In genomic region chr1:86381027-86381426, GRCm38 (mm10) we compare ENCODE assay signal across 8 mouse cellular contexts. TPM values are rescaled to one million over a fixed set of nuclear protein-coding genes. Genes with fewer than 3 reads are reported as not detected.
A peak's percentile ranks its signal among the peaks of the same experiment; 100 is the strongest.
DNase-seq lines count a peak whose midpoint lies in the region; ATAC-seq and TF ChIP-seq lines count a peak whose summit lies in the region.

No protein-coding gene starts in this region.

- no peaks in the 10 kb centered on the region for H3K9me3 ChIP-seq in G1E (replicated peaks)
- no peaks in the 10 kb centered on the region for H3K9me3 ChIP-seq in forebrain, postnatal 0 days (ENCODE audit: low read length)
- no peaks in the 10 kb centered on the region for H3K9me3 ChIP-seq in intestine, postnatal 0 days (ENCODE audit: control insufficient read depth)
- H3K9me3 ChIP-seq in liver, embryonic 13.5 days (replicated peaks): no peaks in the 10 kb centered on the region

- TF ChIP-seq POLR2A in olfactory bulb, adult 2 months (IDR thresholded peaks at IDR 0.05; ENCODE audit: insufficient read depth, low read depth, low read length): no peak

- 33% methylated on average over 13 of the region's 13 CpGs for WGBS in forebrain, postnatal 0 days
- 28% methylated on average over 13 of the region's 13 CpGs for WGBS in intestine, postnatal 0 days
- WGBS in liver, embryonic 13.5 days (ENCODE audit: insufficient replicate concordance): 12% methylated on average over 13 of the region's 13 CpGs
- WGBS in olfactory bulb, adult 2 months: 40% methylated on average over 13 of the region's 13 CpGs

- H3K27ac ChIP-seq in forebrain, postnatal 0 days (ENCODE audit: low read depth, low read length): no peak overlapping the region
- 0 out of 2 replicates have a peak overlapping the region, but pooled peaks have one; percentile 9 for H3K27ac ChIP-seq in intestine, postnatal 0 days (ENCODE audit: low read depth, low read length)
- no peak overlapping the region for H3K27ac ChIP-seq in liver, embryonic 13.5 days
- no peak overlapping the region for H3K27ac ChIP-seq in olfactory bulb, adult 2 months (ENCODE audit: insufficient read depth, low read depth, low read length)

- no peaks in the 10 kb centered on the region for H3K36me3 ChIP-seq in G1E (replicated peaks)
- no peaks in the 10 kb centered on the region for H3K36me3 ChIP-seq in forebrain, postnatal 0 days (ENCODE audit: insufficient read depth)
- no peaks in the 10 kb centered on the region for H3K36me3 ChIP-seq in intestine, postnatal 0 days (ENCODE audit: control insufficient read depth, insufficient read depth)
- no peaks in the 10 kb centered on the region for H3K36me3 ChIP-seq in liver, embryonic 13.5 days

- peaks cover 66% of the 10 kb centered on the region for H3K27me3 ChIP-seq in G1E (ENCODE audit: insufficient read depth, low read length)
- no peaks in the 10 kb centered on the region for H3K27me3 ChIP-seq in forebrain, postnatal 0 days (ENCODE audit: insufficient read depth, low read length)
- no peaks in the 10 kb centered on the region for H3K27me3 ChIP-seq in intestine, postnatal 0 days (replicated peaks; ENCODE audit: control insufficient read depth, insufficient read depth, low read length)
- no peaks in the 10 kb centered on the region for H3K27me3 ChIP-seq in liver, embryonic 13.5 days

- H3K4me1 ChIP-seq in G1E (ENCODE audit: insufficient read depth, low read depth, low read length): peaks cover 7% of the 10 kb centered on the region
- H3K4me1 ChIP-seq in forebrain, postnatal 0 days (ENCODE audit: insufficient read depth): no peaks in the 10 kb centered on the region
- H3K4me1 ChIP-seq in intestine, postnatal 0 days (replicated peaks; ENCODE audit: control insufficient read depth, insufficient read depth, low read length): no peaks in the 10 kb centered on the region
- H3K4me1 ChIP-seq in liver, embryonic 13.5 days (replicated peaks): peaks cover 17% of the 10 kb centered on the region; the same call in 1 of the 2 replicates
- peaks cover 15% of the 10 kb centered on the region for H3K4me1 ChIP-seq in olfactory bulb, adult 2 months (ENCODE audit: control insufficient read depth, insufficient read depth, low read length)

- no peak overlapping the region for H3K4me2 ChIP-seq in forebrain, postnatal 0 days (ENCODE audit: low read depth)
- peak overlapping the region; percentile 46 for H3K4me2 ChIP-seq in intestine, postnatal 0 days (replicated peaks; ENCODE audit: low read depth)
- H3K4me2 ChIP-seq in liver, embryonic 13.5 days: peak overlapping the region; percentile 61

- peak; percentile 97 for TF ChIP-seq CTCF in G1E (IDR thresholded peaks at IDR 0.05; ENCODE audit: low read depth, low read length)
- peak; percentile 63 for TF ChIP-seq CTCF in forebrain, postnatal 0 days (IDR thresholded peaks at IDR 0.05; ENCODE audit: low read depth)
- peak; percentile 90 for TF ChIP-seq CTCF in intestine, postnatal 0 days (IDR thresholded peaks at IDR 0.05; ENCODE audit: low read depth)
- TF ChIP-seq CTCF in olfactory bulb, adult 2 months (IDR thresholded peaks at IDR 0.05; ENCODE audit: insufficient read depth, low read depth, low read length): peak; percentile 53; the same call in 1 of the 2 replicates

- DNase-seq in CD4-positive helper T cell, adult 2 months (ENCODE audit: low read depth, low spot score): peak; percentile 74
- peak; percentile 58 for DNase-seq in G1E (ENCODE audit: low spot score)
- DNase-seq in forebrain, postnatal 0 days: peak; percentile 50
- DNase-seq in liver, embryonic 13.5 days: peak; percentile 48
- DNase-seq in urinary bladder, adult 2 months (ENCODE audit: low spot score): no peak

- no peak overlapping the region for H3K4me3 ChIP-seq in G1E (ENCODE audit: low read depth, low read length)
- H3K4me3 ChIP-seq in forebrain, postnatal 0 days (ENCODE audit: low read depth, low read length): no peak overlapping the region
- no peak overlapping the region for H3K4me3 ChIP-seq in intestine, postnatal 0 days (ENCODE audit: low read depth, low read length)
- H3K4me3 ChIP-seq in liver, embryonic 13.5 days (replicated peaks): peak overlapping the region; percentile 33
- no peak overlapping the region for H3K4me3 ChIP-seq in olfactory bulb, adult 2 months (ENCODE audit: insufficient read depth, low read depth, low read length)

- no peak overlapping the region for H3K9ac ChIP-seq in forebrain, postnatal 0 days
- no peak overlapping the region; the same call in 1 of the 2 replicates for H3K9ac ChIP-seq in intestine, postnatal 0 days (ENCODE audit: low read depth, low read length)
- peak overlapping the region; percentile 41; the same call in 1 of the 2 replicates for H3K9ac ChIP-seq in liver, embryonic 13.5 days

- no peak for ATAC-seq in G1E (ENCODE audit: extremely low read depth, insufficient number of reproducible peaks, low FRiP score, poor library complexity, severe bottlenecking)
- peak; percentile 40; the same call in 1 of the 2 replicates for ATAC-seq in cerebellum, adult (ENCODE audit: insufficient number of reproducible peaks, low FRiP score, low TSS enrichment)
- ATAC-seq in forebrain, postnatal 0 days: no peak
- ATAC-seq in intestine, postnatal 0 days: peak; percentile 68
- peak; percentile 64 for ATAC-seq in liver, embryonic 13.5 days (ENCODE audit: low read depth)

RNA-seq across cellular contexts. Expression of gene Ncl, which starts 21.8 kb away (rescaled TPM):
- total RNA-seq in G1E (2014; fragmentation: Nextera tagmentation): 1,241 and 1,318 TPM in 2 replicates
- total RNA-seq in G1E (2017): 259 and 387 TPM in 2 replicates
- polyA plus RNA-seq in G1E (2012): 2,119 and 2,262 TPM in 2 replicates
- total RNA-seq in forebrain, postnatal 0 days (2014; rRNA removed): 35.9 and 50.6 TPM in 2 replicates
- polyA plus RNA-seq in forebrain, postnatal 0 days (2015; fragmentation: Nextera tagmentation; extraction: Ambion mirVana): 164 and 210 TPM in 2 replicates
- 172 and 188 TPM in 2 replicates for polyA plus RNA-seq in intestine, postnatal 0 days (2015; fragmentation: Nextera tagmentation; extraction: Ambion mirVana)
- 423 and 530 TPM in 2 replicates for polyA plus RNA-seq in liver, embryonic 13.5 days (2015; fragmentation: Nextera tagmentation; extraction: Ambion mirVana)
- 269 and 776 TPM in 2 replicates for polyA plus RNA-seq in olfactory bulb, adult 2 months (2012; ENCODE audit: insufficient read depth, insufficient read length, low replicate concordance, missing spikeins)
- polyA plus RNA-seq in urinary bladder, adult 2 months (2012; rRNA removed): 64.7 and 132 TPM in 2 replicates

RNA-seq across cellular contexts. Expression of gene Nmur1, which starts 45.0 kb away (rescaled TPM):
- total RNA-seq in G1E (2014; fragmentation: Nextera tagmentation): not detected in 2 replicates
- total RNA-seq in G1E (2017): not detected in 2 replicates
- not detected in 2 replicates for polyA plus RNA-seq in G1E (2012)
- total RNA-seq in forebrain, postnatal 0 days (2014; rRNA removed): 0.15 and 0.33 TPM in 2 replicates
- polyA plus RNA-seq in forebrain, postnatal 0 days (2015; fragmentation: Nextera tagmentation; extraction: Ambion mirVana): 0.17 and 0.19 TPM in 2 replicates
- 4.3 and 4.5 TPM in 2 replicates for polyA plus RNA-seq in intestine, postnatal 0 days (2015; fragmentation: Nextera tagmentation; extraction: Ambion mirVana)
- not detected in 2 replicates for polyA plus RNA-seq in liver, embryonic 13.5 days (2015; fragmentation: Nextera tagmentation; extraction: Ambion mirVana)
- not detected in 2 replicates for polyA plus RNA-seq in olfactory bulb, adult 2 months (2012; ENCODE audit: insufficient read depth, insufficient read length, low replicate concordance, missing spikeins)
- 0.21 and 0.43 TPM in 2 replicates for polyA plus RNA-seq in urinary bladder, adult 2 months (2012; rRNA removed)

RNA-seq across cellular contexts. Expression of gene Tex44, which starts 45.1 kb away (rescaled TPM):
- total RNA-seq in G1E (2014; fragmentation: Nextera tagmentation): not detected in 2 replicates
- 0.16 and 0.17 TPM in 2 replicates for total RNA-seq in G1E (2017)
- polyA plus RNA-seq in G1E (2012): not detected in 2 replicates
- total RNA-seq in forebrain, postnatal 0 days (2014; rRNA removed): 0.29 TPM in 1 of 2 replicates, not detected in the other
- not detected in 2 replicates for polyA plus RNA-seq in forebrain, postnatal 0 days (2015; fragmentation: Nextera tagmentation; extraction: Ambion mirVana)
- polyA plus RNA-seq in intestine, postnatal 0 days (2015; fragmentation: Nextera tagmentation; extraction: Ambion mirVana): not detected in 2 replicates
- polyA plus RNA-seq in liver, embryonic 13.5 days (2015; fragmentation: Nextera tagmentation; extraction: Ambion mirVana): not detected in 2 replicates
- polyA plus RNA-seq in olfactory bulb, adult 2 months (2012; ENCODE audit: insufficient read depth, insufficient read length, low replicate concordance, missing spikeins): not detected in 2 replicates
- not detected in 2 replicates for polyA plus RNA-seq in urinary bladder, adult 2 months (2012; rRNA removed)

Comparison
In these comparisons a context has a peak if more than half of its experiments do, and no peak if none do; other contexts are left out.
1. ATAC-seq: peak in cerebellum, adult (single experiment), intestine, postnatal 0 days (single experiment) and liver, embryonic 13.5 days (single experiment); none in G1E (single experiment) and forebrain, postnatal 0 days (single experiment).
2. Peak in every context shown above with its lines, with median percentiles within 50 percentile points of each other: CTCF ChIP-seq.